Mouse (Mus musculus) cerebellum, adult 2 months (tissue): ENCODE measurements around the gene Hoxa2.

Experiments
- CTCF ChIP-seq: fragments of 200-500 bp; IDR thresholded peaks from 2 replicates; pipeline ENCODE4 v1.5.1; 2011; ENCODE audit warnings: low read depth, mild to moderate bottlenecking, control low read depth, low read length, moderate library complexity, borderline replicate concordance; ENCODE audit not compliant: insufficient read depth
- POLR2A ChIP-seq: fragments of 200-500 bp; IDR thresholded peaks from 2 replicates; pipeline ENCODE4 v1.6.1; 2011; ENCODE audit warnings: low read length, control low read depth, borderline replicate concordance; ENCODE audit not compliant: insufficient read depth

DNA sequence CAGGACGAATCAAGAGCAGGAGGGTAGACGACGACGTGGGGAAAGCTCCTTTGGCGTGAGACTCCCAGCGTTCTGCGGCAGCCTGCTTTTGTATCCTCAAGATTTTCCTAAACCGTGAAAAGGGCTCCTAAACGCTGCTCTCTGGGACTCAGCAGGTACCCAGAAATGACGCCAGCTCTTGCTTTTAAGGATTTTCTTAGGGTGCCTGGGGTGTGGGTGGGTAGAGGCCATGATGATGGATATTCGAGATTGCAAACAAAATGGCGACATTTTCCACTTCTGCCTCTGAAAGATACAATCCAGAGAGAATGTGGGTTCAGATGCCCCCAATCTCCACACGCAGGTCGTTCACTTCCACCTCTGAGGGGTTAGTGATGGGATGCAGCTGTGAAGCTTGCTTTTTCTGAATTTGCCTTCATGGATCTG, 3.1 kb upstream of the Hoxa2 start:
- no peak for TF ChIP-seq CTCF
- no peak for TF ChIP-seq POLR2A
